Mouse (Mus musculus): ENCODE results near the gene Ica1l. TPM values are rescaled to one million over a fixed set of nuclear protein-coding genes. Genes with fewer than 3 reads are reported as not detected.
"Not testable (repeated sequence)": the region's sequence is repeated elsewhere in the genome, so short reads cannot be mapped to it uniquely, and the experiment has no call there.

The Ica1l gene
- polyA plus RNA-seq (2016; fragmentation: Nextera tagmentation; extraction: Ambion mirVana): 0.79 and 2.6 TPM in 2 replicates

DNA sequence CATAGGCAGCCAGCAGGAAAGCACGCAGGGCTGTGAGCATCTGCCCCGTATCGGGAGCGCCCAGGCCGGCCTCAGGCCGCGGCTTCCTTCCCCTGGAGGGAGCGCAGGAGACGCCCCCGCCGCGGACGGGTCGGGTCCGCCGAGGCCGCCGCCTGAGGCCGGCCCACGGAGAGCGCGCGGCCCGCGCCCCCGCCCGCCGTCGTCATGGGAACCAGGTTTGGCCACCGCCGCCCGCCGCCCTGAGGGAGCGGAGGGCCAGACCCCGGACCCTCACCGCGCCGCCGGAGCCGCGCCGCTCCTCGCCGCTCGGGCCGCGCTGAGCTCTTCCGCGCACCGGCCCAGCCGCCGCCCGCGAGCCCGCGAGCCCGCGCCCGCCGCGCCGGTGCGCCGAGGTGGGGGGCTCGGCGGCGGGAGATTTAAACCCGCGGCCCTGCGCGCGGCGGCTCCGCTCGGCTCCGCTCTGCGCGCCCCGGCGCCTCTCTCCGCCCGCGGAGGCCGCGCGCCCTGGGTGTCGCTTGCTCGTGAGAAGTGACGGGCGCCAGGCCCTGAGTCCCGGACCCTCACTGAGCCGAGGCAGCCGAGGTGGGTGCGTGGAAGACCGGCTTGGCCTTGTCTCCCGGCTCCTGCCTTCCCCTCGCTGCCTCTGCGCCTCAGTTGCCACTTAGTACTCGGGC is at the start of gene Ica1l:
Gene Ica1l, minus strand, starts transcription at position 389 of the 674 bp plus-strand sequence.
- Histone ChIP-seq H3K36me3 (no peaks in the 10 kb centered on the region), H3K4me3 (peak within 1 kb of the TSS; percentile 75), H3K4me1 (peaks cover 8% of the 10 kb centered on the region; the same call in 1 of the 2 replicates), H3K9me3 (replicated peaks) (0 out of 2 replicates have a peak, but pooled peaks cover 3% of the 10 kb centered on the region), H3K27me3 (ENCODE audit: low read depth, poor library complexity, severe bottlenecking) (peaks cover 34% of the 10 kb centered on the region), H3K27ac (replicated peaks) (peak within 1 kb of the TSS; percentile 80)
- DNase-seq (ENCODE audit: low spot score): peak; percentile 69
- WGBS: 1% methylated on average over 98 of the region's 99 CpGs

GRCm38 (mm10) chr1:60076411-60076810 is 33.4 kb upstream of the Ica1l start:
- no peak overlapping the region for H3K27ac ChIP-seq (replicated peaks)
- H3K9me3 ChIP-seq (replicated peaks): no peaks in the 10 kb centered on the region
- H3K4me1 ChIP-seq: no peaks in the 10 kb centered on the region
- H3K27me3 ChIP-seq (ENCODE audit: low read depth, poor library complexity, severe bottlenecking): no peaks in the 10 kb centered on the region
- H3K36me3 ChIP-seq: peaks cover 59% of the 10 kb centered on the region
- DNase-seq (ENCODE audit: low spot score): no peak
- 89% methylated on average over 6 of the region's 6 CpGs for WGBS
- no peak overlapping the region for H3K4me3 ChIP-seq

DNA sequence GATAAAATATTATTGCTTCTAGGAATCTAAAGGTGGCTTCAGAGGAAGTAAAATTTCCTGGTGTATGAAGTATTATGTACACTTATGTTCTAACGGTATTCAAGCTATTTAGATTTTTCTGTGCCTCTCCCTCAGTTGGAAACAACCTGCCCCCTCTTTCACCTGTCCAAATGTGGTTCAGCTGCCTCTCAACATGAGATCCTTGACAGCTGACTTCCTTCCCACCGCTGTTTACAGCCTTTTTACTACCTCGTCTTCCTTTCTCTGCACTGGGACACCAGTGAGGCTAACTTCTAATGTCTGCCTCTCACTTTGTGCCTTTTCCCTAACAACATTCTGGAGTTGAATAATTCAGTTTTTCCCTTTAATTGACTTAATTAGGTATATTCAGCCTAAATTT is 32.6 kb upstream of the Ica1l start:
- Histone ChIP-seq H3K27ac (replicated peaks) (no peak overlapping the region), H3K36me3 (peaks cover 51% of the 10 kb centered on the region), H3K9me3 (replicated peaks) (no peaks in the 10 kb centered on the region), H3K4me1 (no peaks in the 10 kb centered on the region), H3K4me3 (no peak overlapping the region), H3K27me3 (ENCODE audit: low read depth, poor library complexity, severe bottlenecking) (no peaks in the 10 kb centered on the region)
- DNase-seq (ENCODE audit: low spot score): no peak
- WGBS: 86% methylated on average over 3 of the region's 3 CpGs

GRCm38 (mm10) chr1:60074935-60075334 is 32.0 kb upstream of the Ica1l start:
- no peak overlapping the region for H3K27ac ChIP-seq (replicated peaks)
- WGBS: 84% methylated on average over 2 of the region's 2 CpGs

DNA sequence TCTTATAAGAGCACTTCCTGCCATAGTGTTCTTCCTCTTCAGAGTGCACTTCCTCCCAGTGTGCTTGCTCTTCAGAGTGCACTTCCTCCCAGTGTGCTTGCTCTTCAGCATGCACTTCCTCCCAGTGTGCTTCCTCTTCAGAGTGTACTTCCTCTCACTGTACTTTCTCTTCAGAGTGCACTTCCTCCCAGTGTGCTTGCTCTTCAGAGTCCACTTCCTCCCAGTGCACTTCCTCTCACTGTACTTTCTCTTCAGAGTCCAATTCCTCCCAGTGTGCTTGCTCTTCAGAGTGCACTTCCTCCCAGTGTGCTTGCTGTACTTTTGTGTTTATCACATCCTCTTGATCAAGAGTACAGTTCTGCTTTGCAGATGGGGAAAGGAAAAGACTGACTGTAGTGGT is 27.7 kb upstream of the Ica1l start:
- not testable (repeated sequence) for H3K9me3 ChIP-seq (replicated peaks); DNase-seq (ENCODE audit: low spot score); H3K36me3 ChIP-seq; H3K4me1 ChIP-seq; H3K27ac ChIP-seq (replicated peaks); H3K27me3 ChIP-seq (ENCODE audit: low read depth, poor library complexity, severe bottlenecking); H3K4me3 ChIP-seq

More at GRCm38 (mm10) chr1:60074935-60075334, 32.0 kb upstream of the Ica1l start:
- Histone ChIP-seq H3K4me1 (no peaks in the 10 kb centered on the region), H3K27me3 (ENCODE audit: low read depth, poor library complexity, severe bottlenecking) (no peaks in the 10 kb centered on the region), H3K9me3 (replicated peaks) (no peaks in the 10 kb centered on the region), H3K4me3 (no peak overlapping the region), H3K36me3 (peaks cover 44% of the 10 kb centered on the region)
- no peak for DNase-seq (ENCODE audit: low spot score)

- no peak for DNase-seq (ENCODE audit: low spot score)
- WGBS: 89% methylated on average over 3 of the region's 3 CpGs
- H3K9me3 ChIP-seq (replicated peaks): no peaks in the 10 kb centered on the region
- no peaks in the 10 kb centered on the region for H3K36me3 ChIP-seq
- no peak overlapping the region for H3K4me3 ChIP-seq
- H3K27me3 ChIP-seq (ENCODE audit: low read depth, poor library complexity, severe bottlenecking): no peaks in the 10 kb centered on the region
- no peak overlapping the region for H3K27ac ChIP-seq (replicated peaks)
- no peaks in the 10 kb centered on the region for H3K4me1 ChIP-seq
Observed at GRCm38 (mm10) chr1:60056310-60056709, 13.3 kb upstream of the Ica1l start.

DNA sequence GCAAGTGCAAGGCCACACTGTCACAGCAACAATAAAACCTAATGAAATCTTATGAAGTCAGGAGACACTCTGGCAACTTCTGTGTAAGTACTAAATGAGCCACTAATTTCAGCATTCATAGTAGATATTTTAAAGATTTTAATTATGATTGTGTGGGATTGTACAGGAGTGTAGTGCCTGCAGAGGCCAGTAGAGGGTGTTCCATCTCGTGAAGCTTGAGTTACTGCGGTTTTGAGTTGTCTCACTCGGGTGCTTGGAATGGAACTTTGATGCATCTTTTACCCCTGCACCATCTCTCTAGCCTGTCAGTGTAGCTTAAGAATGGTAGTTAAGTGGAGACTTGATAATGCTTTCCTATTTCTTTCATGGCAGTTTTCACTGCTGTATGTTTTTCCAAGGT is 11.7 kb upstream of the Ica1l start:
- 39% methylated on average over 3 of the region's 3 CpGs for WGBS
- Histone ChIP-seq H3K27ac (replicated peaks) (no peak overlapping the region), H3K36me3 (no peaks in the 10 kb centered on the region), H3K9me3 (replicated peaks) (no peaks in the 10 kb centered on the region), H3K4me3 (no peak overlapping the region), H3K27me3 (ENCODE audit: low read depth, poor library complexity, severe bottlenecking) (no peaks in the 10 kb centered on the region), H3K4me1 (no peaks in the 10 kb centered on the region)
- DNase-seq (ENCODE audit: low spot score): no peak

DNA sequence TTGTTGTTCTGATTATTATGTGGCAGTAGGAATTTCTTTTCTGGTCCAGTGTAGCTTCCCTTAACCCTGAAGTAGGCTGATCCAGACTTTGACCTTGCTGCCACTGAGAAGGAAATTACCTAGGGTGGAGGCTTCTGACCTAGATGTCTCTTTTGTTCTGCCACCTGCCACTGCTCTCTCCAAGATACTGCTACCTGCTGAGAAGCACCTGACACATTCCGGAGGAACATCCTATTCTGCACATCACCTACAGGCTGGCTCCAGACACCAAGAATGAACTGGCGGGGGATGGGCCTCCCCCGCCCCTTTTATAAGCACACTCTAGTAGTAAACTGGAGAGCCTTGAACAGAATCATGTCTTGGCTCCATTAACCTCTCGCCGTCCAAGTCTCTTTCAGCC is 4.5 kb upstream of the Ica1l start:
- peaks cover 24% of the 10 kb centered on the region for H3K27me3 ChIP-seq (ENCODE audit: low read depth, poor library complexity, severe bottlenecking)
- 95% methylated on average over 5 of the region's 5 CpGs for WGBS
- H3K9me3 ChIP-seq (replicated peaks); H3K4me1 ChIP-seq; DNase-seq (ENCODE audit: low spot score); H3K36me3 ChIP-seq; H3K4me3 ChIP-seq; H3K27ac ChIP-seq (replicated peaks): not testable (repeated sequence)

GRCm38 (mm10) chr1:60044595-60044994 is 1.6 kb upstream of the Ica1l start:
- H3K9me3 ChIP-seq (replicated peaks): 0 out of 2 replicates have a peak, but pooled peaks cover 3% of the 10 kb centered on the region
- H3K27me3 ChIP-seq (ENCODE audit: low read depth, poor library complexity, severe bottlenecking): peaks cover 34% of the 10 kb centered on the region
- DNase-seq (ENCODE audit: low spot score): no peak
- no peaks in the 10 kb centered on the region for H3K36me3 ChIP-seq
- peaks cover 8% of the 10 kb centered on the region; the same call in 1 of the 2 replicates for H3K4me1 ChIP-seq
- no peak overlapping the region for H3K27ac ChIP-seq (replicated peaks)
- 81% methylated on average over 1 of the region's 1 CpGs for WGBS
- H3K4me3 ChIP-seq: no peak overlapping the region

DNA sequence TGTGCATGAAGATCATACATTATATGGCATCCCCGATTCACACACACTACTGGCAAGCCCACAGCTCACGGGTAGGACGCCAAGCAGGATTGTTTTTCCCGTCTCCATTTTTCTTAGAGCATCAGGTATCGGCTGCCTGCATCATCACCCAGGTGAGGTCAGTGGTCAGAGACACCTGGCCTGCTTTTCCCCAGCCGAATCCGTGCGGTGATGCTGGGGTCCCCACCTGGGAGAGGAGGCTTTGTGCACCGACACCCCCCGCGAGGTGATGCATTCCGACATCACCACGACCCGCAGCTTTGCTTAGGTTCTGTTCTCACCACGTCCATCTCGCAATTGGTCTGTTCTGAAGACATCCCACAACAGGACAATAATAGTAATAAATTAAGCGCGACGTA is 587 bp downstream of the Ica1l start:
- H3K27me3 ChIP-seq (ENCODE audit: low read depth, poor library complexity, severe bottlenecking): peaks cover 34% of the 10 kb centered on the region
- H3K4me3 ChIP-seq: peak overlapping the region; percentile 75
- no peaks in the 10 kb centered on the region for H3K36me3 ChIP-seq
- no peak for DNase-seq (ENCODE audit: low spot score)
- WGBS: 4% methylated on average over 19 of the region's 19 CpGs
- H3K27ac ChIP-seq (replicated peaks): peak overlapping the region; percentile 80
- H3K4me1 ChIP-seq: peaks cover 8% of the 10 kb centered on the region; the same call in 1 of the 2 replicates
- no peaks in the 10 kb centered on the region for H3K9me3 ChIP-seq (replicated peaks)

- Histone ChIP-seq H3K27me3 (ENCODE audit: low read depth, poor library complexity, severe bottlenecking) (no peaks in the 10 kb centered on the region), H3K27ac (replicated peaks) (no peak overlapping the region), H3K9me3 (replicated peaks) (no peaks in the 10 kb centered on the region), H3K4me3 (no peak overlapping the region), H3K36me3 (no peaks in the 10 kb centered on the region), H3K4me1 (0 out of 2 replicates have a peak, but pooled peaks cover 3% of the 10 kb centered on the region)
- WGBS: 90% methylated on average over 2 of the region's 2 CpGs
- DNase-seq (ENCODE audit: low spot score): no peak
Observed at GRCm38 (mm10) chr1:60035044-60035443, 7.9 kb downstream of the Ica1l start.

GRCm38 (mm10) chr1:60017031-60017469 is 25.9 kb downstream of the Ica1l start:
- Histone ChIP-seq H3K36me3 (no peaks in the 10 kb centered on the region), H3K4me3 (no peak overlapping the region), H3K9me3 (replicated peaks) (no peaks in the 10 kb centered on the region), H3K4me1 (no peaks in the 10 kb centered on the region), H3K27ac (replicated peaks) (no peak overlapping the region), H3K27me3 (ENCODE audit: low read depth, poor library complexity, severe bottlenecking) (no peaks in the 10 kb centered on the region)
- DNase-seq (ENCODE audit: low spot score): no peak
- 90% methylated on average over 1 of the region's 1 CpGs for WGBS

DNA sequence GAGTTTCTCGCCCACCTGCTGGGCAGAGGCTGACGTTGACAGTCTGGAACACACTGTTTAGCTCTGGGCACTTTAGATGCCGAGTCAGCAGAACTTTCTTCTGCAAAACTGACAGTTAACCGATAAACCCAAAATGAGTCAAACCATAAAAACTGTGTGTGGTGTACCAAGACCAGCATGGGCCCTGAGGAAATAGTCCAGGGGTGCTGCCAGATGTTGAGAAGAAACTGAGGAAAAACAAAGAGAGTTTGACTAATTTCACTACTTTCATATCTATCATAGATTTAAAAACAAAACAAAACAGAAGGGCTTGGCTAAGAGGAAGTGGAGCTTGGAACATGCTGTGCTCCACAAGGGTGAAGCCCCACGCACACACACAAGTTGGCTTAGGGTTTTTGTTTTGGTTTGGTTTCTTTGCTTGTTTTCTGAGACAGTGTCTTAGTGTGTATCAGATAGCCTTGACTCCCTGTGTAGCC is 26.8 kb downstream of the Ica1l start:
- Histone ChIP-seq H3K4me3 (no peak overlapping the region), H3K9me3 (replicated peaks) (no peaks in the 10 kb centered on the region), H3K4me1 (no peaks in the 10 kb centered on the region), H3K27me3 (ENCODE audit: low read depth, poor library complexity, severe bottlenecking) (no peaks in the 10 kb centered on the region), H3K27ac (replicated peaks) (no peak overlapping the region), H3K36me3 (no peaks in the 10 kb centered on the region)
- WGBS: 77% methylated on average over 5 of the region's 5 CpGs
- DNase-seq (ENCODE audit: low spot score): no peak
